Mouse (Mus musculus) bone marrow, adult 2 months (tissue): ENCODE results near the gene Aco1.

Experiments used
- CTCF ChIP-seq: fragments of 200-500 bp; IDR thresholded peaks from 2 replicates; pipeline ENCODE4 v1.5.1; 2011; ENCODE audit warnings: low read length, control low read depth; ENCODE audit not compliant: control insufficient read depth, insufficient read depth
- POLR2A ChIP-seq: fragments of 200-500 bp; IDR thresholded peaks from 2 replicates; pipeline ENCODE4 v1.6.1; 2011; ENCODE audit warnings: low read depth, mild to moderate bottlenecking, control low read depth, low read length, borderline replicate concordance; ENCODE audit not compliant: control insufficient read depth

- no peak for TF ChIP-seq POLR2A
- no peak for TF ChIP-seq CTCF
Observed at GRCm38 (mm10) chr4:40108030-40108429, 34.9 kb upstream of the Aco1 start.
